Mouse (Mus musculus) induced T-regulatory cell, adult 2 months (primary cell): ENCODE results near the gene Gm49661.

Experiments
- DNase-seq: peaks from one replicate; pipeline ENCODE4 v3.0.0-alpha.2; 2012; ENCODE audit warnings: low read depth

Gm49661 gene

GRCm38 (mm10) chr8:84969241-84970134 is at the start of gene Gm49661, which contains the start of the genes Prdx2 and Rnaseh2a:
TSS of gene Gm49661 (minus strand) at chr8:84969433.
TSS of gene Prdx2 (plus strand) at chr8:84969587.
TSS of gene Rnaseh2a (minus strand) at chr8:84969767.
- peak; percentile 83 for DNase-seq

- DNase-seq, result no peak
Observed at GRCm38 (mm10) chr8:85017209-85017608, 48.0 kb upstream of the Gm49661 start.

- DNase-seq, result no peak
Observed at GRCm38 (mm10) chr8:85016724-85017123, 47.5 kb upstream of the Gm49661 start.

GRCm38 (mm10) chr8:85014431-85014830 is 45.2 kb upstream of the Gm49661 start, which contains the start of gene Best2:
TSS of gene Best2 (minus strand) at chr8:85014531.
- no peak for DNase-seq

GRCm38 (mm10) chr8:85013230-85013840 is 44.1 kb upstream of the Gm49661 start:
- DNase-seq, result peak; percentile 89

- no peak for DNase-seq
Observed at GRCm38 (mm10) chr8:85011242-85011641, 42.0 kb upstream of the Gm49661 start.

- peak; percentile 72 for DNase-seq
Observed at GRCm38 (mm10) chr8:85007686-85008085, 38.5 kb upstream of the Gm49661 start.

GRCm38 (mm10) chr8:84997649-84998295 is 28.5 kb upstream of the Gm49661 start:
- peak; percentile 93 for DNase-seq

- no peak for DNase-seq
Observed at GRCm38 (mm10) chr8:84996978-84997377, 27.7 kb upstream of the Gm49661 start.

- DNase-seq, result no peak
Observed at GRCm38 (mm10) chr8:84995680-84996079, 26.4 kb upstream of the Gm49661 start.

- no peak for DNase-seq
Observed at GRCm38 (mm10) chr8:84994375-84994774, 25.1 kb upstream of the Gm49661 start.

- DNase-seq, result peak; percentile 82
Observed at GRCm38 (mm10) chr8:84990836-84991235, 21.6 kb upstream of the Gm49661 start.

GRCm38 (mm10) chr8:84990349-84990748 is 21.1 kb upstream of the Gm49661 start, which contains the start of gene Hook2:
TSS of gene Hook2 (plus strand) at chr8:84990603.
- peak; percentile 100 for DNase-seq

GRCm38 (mm10) chr8:84989810-84990209 is 20.6 kb upstream of the Gm49661 start:
- peak; percentile 96 for DNase-seq

- no peak for DNase-seq
Observed at GRCm38 (mm10) chr8:84989311-84989731, 20.1 kb upstream of the Gm49661 start.

GRCm38 (mm10) chr8:84987903-84988302 is 18.7 kb upstream of the Gm49661 start:
- DNase-seq, result no peak

GRCm38 (mm10) chr8:84987388-84987787 is 18.2 kb upstream of the Gm49661 start:
- peak; percentile 44 for DNase-seq

- DNase-seq, result no peak
Observed at GRCm38 (mm10) chr8:84986379-84986945, 17.2 kb upstream of the Gm49661 start.

GRCm38 (mm10) chr8:84985684-84986378 is 16.6 kb upstream of the Gm49661 start:
- DNase-seq, result peak; percentile 99

- DNase-seq, result peak; percentile 89
Observed at GRCm38 (mm10) chr8:84985049-84985683, 15.9 kb upstream of the Gm49661 start.
